Mouse (Mus musculus): ENCODE measurements around the gene Pgam1. TPM values are rescaled to one million over a fixed set of nuclear protein-coding genes. Genes with fewer than 3 reads are reported as not detected.
"Not testable (repeated sequence)": the region's sequence is repeated elsewhere in the genome, so short reads cannot be mapped to it uniquely, and the experiment has no call there.

Gene Pgam1
- polyA plus RNA-seq, 1 experiment from 2014 or later: 860 TPM

DNA sequence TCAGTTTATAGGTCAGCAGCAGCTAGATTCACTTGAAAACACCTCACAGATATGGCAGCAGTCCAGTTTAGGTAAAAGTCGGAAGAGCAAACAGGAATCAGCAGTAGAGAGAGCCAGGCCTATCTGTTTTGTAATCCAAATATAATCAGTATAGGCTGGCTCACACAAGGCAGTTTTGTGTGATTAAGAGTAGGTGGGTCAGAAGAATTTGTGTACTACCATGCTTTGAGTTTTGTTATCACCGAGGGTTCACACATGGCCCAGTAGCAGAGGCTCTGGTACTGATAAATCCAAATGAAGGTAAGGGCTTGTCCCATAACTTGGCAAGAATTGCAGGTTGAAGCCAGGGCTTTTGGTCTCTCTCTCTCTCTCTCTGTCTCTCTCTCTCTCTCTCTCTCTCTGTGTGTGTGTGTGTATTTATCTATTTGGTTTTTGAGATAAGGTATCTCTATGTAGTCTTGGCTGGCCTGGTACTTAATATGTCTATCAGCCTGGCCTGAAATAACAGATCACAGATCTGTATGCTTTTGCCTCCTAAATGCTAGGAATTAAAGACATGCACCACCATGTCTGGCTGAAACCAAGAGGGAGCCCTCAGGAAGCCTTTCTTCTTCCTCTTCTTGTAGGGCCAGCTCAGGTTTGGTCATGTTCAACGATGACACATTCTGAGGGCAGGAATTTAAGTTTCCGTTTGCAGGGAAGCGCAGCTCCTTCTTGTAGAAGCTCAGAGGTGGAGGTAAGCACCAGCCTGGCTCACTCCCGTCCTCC is 5.2 kb upstream of the Pgam1 start:
- DNase-seq (ENCODE audit: low spot score): no peak
- Histone ChIP-seq H3K36me3 (ENCODE audit: control insufficient read depth, insufficient read depth, low read length) (no peaks in the 10 kb centered on the region), H3K9me3 (ENCODE audit: control insufficient read depth, low read length) (no peaks in the 10 kb centered on the region), H3K4me2 (ENCODE audit: low read depth) (no peak overlapping the region), H3K4me3 (ENCODE audit: low read depth, low read length) (no peak overlapping the region), H3K27me3 (ENCODE audit: control insufficient read depth, insufficient read depth, low read length) (no peaks in the 10 kb centered on the region), H3K4me1 (ENCODE audit: control insufficient read depth, insufficient read depth, low read length) (no peaks in the 10 kb centered on the region), H3K9ac (ENCODE audit: low read length) (no peak overlapping the region), H3K27ac (ENCODE audit: low read depth, low read length) (no peak overlapping the region)
- WGBS: 64% methylated on average over 6 of the region's 6 CpGs
- ATAC-seq (ENCODE audit: insufficient read depth, low FRiP score, low TSS enrichment): no peak

DNA sequence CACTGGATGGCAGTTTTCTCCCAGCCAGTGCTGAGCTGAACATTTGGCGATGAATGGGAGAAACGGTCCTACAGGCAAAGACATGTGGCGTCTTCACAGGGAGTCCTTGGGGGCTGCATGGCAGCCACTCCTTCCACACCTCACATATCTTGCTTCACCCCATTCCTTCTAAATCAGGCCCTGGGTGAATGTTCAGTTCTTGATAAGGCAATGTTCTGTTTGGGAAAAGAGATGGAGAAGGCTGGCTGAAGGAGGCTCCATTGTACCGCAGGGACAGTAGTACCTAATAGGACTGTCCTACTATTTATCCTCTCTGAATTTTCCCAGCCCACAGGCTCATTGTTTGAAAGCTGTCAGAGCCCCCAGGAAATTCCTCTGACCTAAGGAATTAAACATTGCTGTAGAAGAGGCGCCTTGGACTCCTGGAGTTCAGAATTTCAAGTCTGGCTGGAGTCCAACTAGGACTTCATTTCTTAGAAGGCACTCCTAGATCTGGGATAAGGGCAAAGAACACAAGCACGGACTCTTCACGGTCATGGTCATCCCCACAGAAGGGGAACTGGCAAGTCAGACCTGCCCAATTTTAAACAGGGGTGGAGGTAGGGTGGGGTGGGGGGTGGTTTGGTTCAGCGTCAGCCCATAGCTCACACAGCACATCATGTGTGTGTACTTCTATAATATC is 4.5 kb upstream of the Pgam1 start:
- Histone ChIP-seq H3K4me1 (ENCODE audit: control insufficient read depth, insufficient read depth, low read length) (no peaks in the 10 kb centered on the region), H3K27ac (ENCODE audit: low read depth, low read length) (no peak overlapping the region), H3K27me3 (ENCODE audit: control insufficient read depth, insufficient read depth, low read length) (no peaks in the 10 kb centered on the region), H3K9me3 (ENCODE audit: control insufficient read depth, low read length) (no peaks in the 10 kb centered on the region), H3K4me2 (ENCODE audit: low read depth) (no peak overlapping the region), H3K4me3 (ENCODE audit: low read depth, low read length) (no peak overlapping the region), H3K9ac (ENCODE audit: low read length) (no peak overlapping the region), H3K36me3 (ENCODE audit: control insufficient read depth, insufficient read depth, low read length) (no peaks in the 10 kb centered on the region)
- no peak for DNase-seq (ENCODE audit: low spot score)
- no peak for ATAC-seq (ENCODE audit: insufficient read depth, low FRiP score, low TSS enrichment)
- WGBS: 60% methylated on average over 8 of the region's 8 CpGs

DNA sequence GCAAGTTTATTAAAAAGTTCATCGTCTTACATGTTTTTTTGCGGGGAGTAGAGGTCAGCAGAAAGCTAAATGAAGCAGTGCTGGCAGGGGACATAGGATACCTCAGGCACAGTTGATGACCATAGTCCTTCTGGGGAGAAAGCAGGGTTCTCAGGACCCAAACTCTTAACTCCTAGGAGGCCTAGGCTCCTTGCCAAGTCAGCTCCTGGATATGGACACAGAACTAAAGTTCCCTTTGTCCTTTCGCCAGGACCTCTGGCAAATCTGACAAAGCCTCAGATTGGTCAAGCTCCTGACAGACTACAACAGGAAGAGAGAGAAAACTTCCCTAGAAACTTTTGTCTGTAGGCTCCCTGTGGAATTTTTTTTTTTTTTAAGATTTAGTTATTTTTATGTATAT is 3.0 kb upstream of the Pgam1 start:
- no peak for DNase-seq (ENCODE audit: low spot score)
- H3K4me1 ChIP-seq (ENCODE audit: control insufficient read depth, insufficient read depth, low read length): peaks cover 11% of the 10 kb centered on the region
- no peak overlapping the region for H3K27ac ChIP-seq (ENCODE audit: low read depth, low read length)
- no peaks in the 10 kb centered on the region for H3K27me3 ChIP-seq (ENCODE audit: control insufficient read depth, insufficient read depth, low read length)
- no peak overlapping the region for H3K4me2 ChIP-seq (ENCODE audit: low read depth)
- ATAC-seq (ENCODE audit: insufficient read depth, low FRiP score, low TSS enrichment): no peak
- H3K4me3 ChIP-seq (ENCODE audit: low read depth, low read length): no peak overlapping the region
- no peaks in the 10 kb centered on the region for H3K9me3 ChIP-seq (ENCODE audit: control insufficient read depth, low read length)
- WGBS: 93% methylated on average over 3 of the region's 3 CpGs
- H3K36me3 ChIP-seq (ENCODE audit: control insufficient read depth, insufficient read depth, low read length): no peaks in the 10 kb centered on the region
- no peak overlapping the region for H3K9ac ChIP-seq (ENCODE audit: low read length)

GRCm38 (mm10) chr19:41910396-41910795 is 1.3 kb upstream of the Pgam1 start:
- no peak overlapping the region for H3K4me3 ChIP-seq (ENCODE audit: low read depth, low read length)
- 92% methylated on average over 2 of the region's 2 CpGs for WGBS
- no peaks in the 10 kb centered on the region for H3K27me3 ChIP-seq (ENCODE audit: control insufficient read depth, insufficient read depth, low read length)
- H3K4me1 ChIP-seq (ENCODE audit: control insufficient read depth, insufficient read depth, low read length): peaks cover 14% of the 10 kb centered on the region
- H3K27ac ChIP-seq (ENCODE audit: low read depth, low read length): no peak overlapping the region
- DNase-seq (ENCODE audit: low spot score) (no peak), ATAC-seq (ENCODE audit: insufficient read depth, low FRiP score, low TSS enrichment) (no peak)
- no peaks in the 10 kb centered on the region for H3K9me3 ChIP-seq (ENCODE audit: control insufficient read depth, low read length)
- no peak overlapping the region for H3K4me2 ChIP-seq (ENCODE audit: low read depth)
- no peak overlapping the region for H3K9ac ChIP-seq (ENCODE audit: low read length)
- H3K36me3 ChIP-seq (ENCODE audit: control insufficient read depth, insufficient read depth, low read length): no peaks in the 10 kb centered on the region

DNA sequence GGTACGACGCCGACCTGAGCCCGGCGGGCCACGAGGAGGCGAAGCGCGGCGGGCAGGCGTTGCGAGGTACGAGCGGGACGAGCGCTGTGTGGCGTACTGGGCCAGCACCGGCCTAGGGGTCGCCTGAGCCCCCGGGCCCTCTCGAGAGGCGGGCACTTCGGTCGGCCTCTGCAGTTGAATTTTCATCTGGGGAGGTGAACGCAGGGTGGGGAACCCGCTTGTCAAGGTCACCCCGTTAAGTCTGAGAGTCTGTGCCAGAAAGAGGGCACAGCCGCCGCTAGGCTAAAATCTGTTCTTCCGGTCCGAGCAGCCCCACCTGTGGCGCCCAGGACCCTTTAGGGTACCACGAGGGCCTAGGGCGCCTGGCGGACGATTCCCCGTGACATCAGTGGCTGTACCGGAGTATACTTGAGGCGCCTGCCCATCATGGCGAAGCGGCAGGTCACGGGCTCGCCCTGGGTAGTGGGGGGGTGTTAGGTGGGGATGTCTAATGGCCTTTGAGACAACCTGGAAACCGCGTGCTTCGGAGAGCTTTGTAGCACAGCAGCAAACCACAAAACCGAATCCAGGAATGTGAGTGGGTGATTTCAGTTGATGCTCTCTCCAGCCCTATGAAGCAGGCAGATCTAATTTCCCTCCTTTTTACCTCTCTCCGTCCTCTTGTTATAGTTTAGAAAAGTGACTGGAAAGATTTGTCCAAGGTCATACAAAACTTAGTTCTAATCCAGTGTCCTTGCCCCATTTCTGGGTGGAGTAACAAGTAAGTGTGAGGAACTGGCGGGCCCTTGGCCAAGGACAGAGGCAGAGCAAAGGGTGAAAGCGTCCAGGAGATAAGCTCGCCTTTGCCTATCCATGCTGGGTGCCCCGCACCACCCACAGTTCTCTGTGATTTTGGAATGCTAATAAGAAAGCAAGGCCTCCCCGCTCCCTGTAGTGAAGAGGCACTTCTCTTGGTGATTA is 678 bp downstream of the Pgam1 start:
- Histone ChIP-seq H3K27ac (ENCODE audit: low read depth, low read length) (0 out of 2 replicates have a peak overlapping the region, but pooled peaks have one; percentile 53), H3K9ac (ENCODE audit: low read length) (peak overlapping the region; percentile 84), H3K27me3 (ENCODE audit: control insufficient read depth, insufficient read depth, low read length) (no peaks in the 10 kb centered on the region), H3K9me3 (ENCODE audit: control insufficient read depth, low read length) (no peaks in the 10 kb centered on the region), H3K4me1 (ENCODE audit: control insufficient read depth, insufficient read depth, low read length) (peaks cover 14% of the 10 kb centered on the region), H3K4me2 (ENCODE audit: low read depth) (peak overlapping the region; percentile 93), H3K4me3 (ENCODE audit: low read depth, low read length) (peak overlapping the region; percentile 96), H3K36me3 (ENCODE audit: control insufficient read depth, insufficient read depth, low read length) (peaks cover 8% of the 10 kb centered on the region)
- DNase-seq (ENCODE audit: low spot score) (peak; percentile 53), ATAC-seq (ENCODE audit: insufficient read depth, low FRiP score, low TSS enrichment) (peak; percentile 70)
- WGBS: under 1% methylated on average over 48 of the region's 53 CpGs

DNA sequence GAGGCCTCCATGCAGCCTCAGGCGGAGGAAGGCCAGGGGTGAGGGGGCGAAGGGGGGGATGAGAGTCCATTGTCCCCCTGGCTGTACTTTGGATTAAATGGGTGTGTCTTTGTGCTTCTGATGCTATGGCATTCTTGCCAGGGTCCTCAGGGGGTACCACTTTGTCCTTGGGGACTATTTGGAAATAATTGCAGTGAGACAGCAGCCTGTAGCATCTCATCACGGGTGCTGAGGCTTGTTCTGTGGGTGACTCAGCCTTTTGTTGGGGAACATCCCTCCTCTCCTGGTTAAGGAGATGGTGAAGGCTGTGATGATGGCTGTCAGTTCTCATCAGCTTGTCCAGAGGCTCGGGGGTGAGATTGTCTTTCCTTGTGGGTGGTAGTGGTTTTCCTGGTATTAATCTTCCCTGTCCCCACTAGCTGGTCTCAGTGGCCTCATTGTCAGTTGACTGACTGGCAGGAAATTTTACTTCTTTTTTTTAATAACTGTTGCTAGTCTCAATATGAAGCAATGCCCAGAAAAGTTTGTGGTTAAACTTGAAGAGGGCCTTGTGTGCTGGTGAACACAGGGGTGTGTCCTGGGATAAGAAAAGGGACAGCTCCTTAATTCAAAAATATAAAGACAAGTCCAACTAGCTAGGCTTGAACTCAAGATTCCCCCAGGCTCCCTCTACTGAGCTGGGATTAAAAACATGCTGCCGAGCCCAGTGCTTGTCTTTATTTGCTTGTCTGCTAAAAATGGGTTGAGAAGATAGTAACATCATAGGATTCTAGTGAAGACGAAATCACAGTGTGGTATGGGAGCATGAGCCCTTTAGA is 2.3 kb downstream of the Pgam1 start:
- Histone ChIP-seq H3K27ac (ENCODE audit: low read depth, low read length) (no peak overlapping the region), H3K4me1 (ENCODE audit: control insufficient read depth, insufficient read depth, low read length) (peaks cover 14% of the 10 kb centered on the region), H3K36me3 (ENCODE audit: control insufficient read depth, insufficient read depth, low read length) (peaks cover 10% of the 10 kb centered on the region), H3K4me3 (ENCODE audit: low read depth, low read length) (peak overlapping the region; percentile 96), H3K4me2 (ENCODE audit: low read depth) (peak overlapping the region; percentile 93), H3K9ac (ENCODE audit: low read length) (peak overlapping the region; percentile 84), H3K9me3 (ENCODE audit: control insufficient read depth, low read length) (no peaks in the 10 kb centered on the region), H3K27me3 (ENCODE audit: control insufficient read depth, insufficient read depth, low read length) (no peaks in the 10 kb centered on the region)
- ATAC-seq (ENCODE audit: insufficient read depth, low FRiP score, low TSS enrichment): no peak
- WGBS: 54% methylated on average over 6 of the region's 6 CpGs
- no peak for DNase-seq (ENCODE audit: low spot score)

DNA sequence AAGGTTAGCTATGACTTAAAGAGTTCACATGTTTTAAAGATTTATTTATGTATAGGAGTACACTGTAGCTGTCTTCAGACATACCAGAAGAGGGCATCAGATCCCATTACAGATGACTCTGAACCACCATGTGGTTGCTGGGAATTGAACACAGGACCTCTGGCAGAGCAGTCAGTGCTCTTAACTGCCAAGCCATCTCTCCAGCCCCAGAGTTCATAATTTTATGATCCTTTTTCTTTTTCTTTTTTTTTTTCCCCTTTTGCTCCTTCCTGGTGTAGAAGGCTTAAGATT is 2.8 kb downstream of the Pgam1 start:
- not testable (repeated sequence) for H3K9ac ChIP-seq (ENCODE audit: low read length); H3K27ac ChIP-seq (ENCODE audit: low read depth, low read length); H3K9me3 ChIP-seq (ENCODE audit: control insufficient read depth, low read length); H3K4me3 ChIP-seq (ENCODE audit: low read depth, low read length); DNase-seq (ENCODE audit: low spot score); H3K27me3 ChIP-seq (ENCODE audit: control insufficient read depth, insufficient read depth, low read length); ATAC-seq (ENCODE audit: insufficient read depth, low FRiP score, low TSS enrichment)
- H3K36me3 ChIP-seq (ENCODE audit: control insufficient read depth, insufficient read depth, low read length): peaks cover 11% of the 10 kb centered on the region
- H3K4me1 ChIP-seq (ENCODE audit: control insufficient read depth, insufficient read depth, low read length): peaks cover 14% of the 10 kb centered on the region
- H3K4me2 ChIP-seq (ENCODE audit: low read depth): peak overlapping the region; percentile 93; the same call in 1 of the 2 replicates

DNA sequence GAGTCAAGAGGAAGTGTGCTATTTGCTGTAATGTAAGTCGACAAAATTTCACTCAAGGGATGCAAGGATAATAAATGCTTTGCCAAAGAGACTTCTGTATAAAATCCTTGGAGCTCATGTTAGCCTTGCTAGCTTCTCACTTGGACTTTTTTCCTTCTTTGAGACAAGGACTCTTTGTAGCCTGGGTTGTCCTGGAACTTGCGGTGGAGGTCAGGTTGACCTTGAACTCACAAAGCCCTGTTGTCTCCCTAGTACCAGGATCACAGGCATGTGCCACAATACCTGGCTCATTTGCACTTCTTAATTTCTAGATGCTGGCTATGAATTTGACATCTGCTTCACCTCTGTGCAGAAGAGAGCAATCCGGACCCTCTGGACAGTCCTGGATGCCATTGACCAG is 3.6 kb downstream of the Pgam1 start:
- Histone ChIP-seq H3K4me3 (ENCODE audit: low read depth, low read length) (no peak overlapping the region), H3K27ac (ENCODE audit: low read depth, low read length) (no peak overlapping the region), H3K4me1 (ENCODE audit: control insufficient read depth, insufficient read depth, low read length) (peaks cover 14% of the 10 kb centered on the region), H3K4me2 (ENCODE audit: low read depth) (no peak overlapping the region), H3K36me3 (ENCODE audit: control insufficient read depth, insufficient read depth, low read length) (peaks cover 11% of the 10 kb centered on the region), H3K9me3 (ENCODE audit: control insufficient read depth, low read length) (no peaks in the 10 kb centered on the region), H3K9ac (ENCODE audit: low read length) (no peak overlapping the region), H3K27me3 (ENCODE audit: control insufficient read depth, insufficient read depth, low read length) (no peaks in the 10 kb centered on the region)
- DNase-seq (ENCODE audit: low spot score) (no peak), ATAC-seq (ENCODE audit: insufficient read depth, low FRiP score, low TSS enrichment) (no peak)
- WGBS: 95% methylated on average over 3 of the region's 3 CpGs
